Mouse (Mus musculus) testis, adult 2 months (tissue): ENCODE results near the gene Ppp2r3d.

Experiments
- CTCF ChIP-seq: fragments of 200-500 bp; IDR thresholded peaks from 2 replicates; pipeline ENCODE4 v1.5.1; 2012; ENCODE audit warnings: low read depth, mild to moderate bottlenecking, inconsistent platforms, low read length, moderate library complexity; ENCODE audit not compliant: control insufficient read depth, insufficient read depth, insufficient replicate concordance
- POLR2A ChIP-seq: fragments of 200-500 bp; IDR thresholded peaks from 2 replicates; pipeline ENCODE4 v1.6.1; 2012; ENCODE audit warnings: low read depth, mild to moderate bottlenecking, inconsistent platforms, low read length, moderate library complexity; ENCODE audit not compliant: control insufficient read depth

DNA sequence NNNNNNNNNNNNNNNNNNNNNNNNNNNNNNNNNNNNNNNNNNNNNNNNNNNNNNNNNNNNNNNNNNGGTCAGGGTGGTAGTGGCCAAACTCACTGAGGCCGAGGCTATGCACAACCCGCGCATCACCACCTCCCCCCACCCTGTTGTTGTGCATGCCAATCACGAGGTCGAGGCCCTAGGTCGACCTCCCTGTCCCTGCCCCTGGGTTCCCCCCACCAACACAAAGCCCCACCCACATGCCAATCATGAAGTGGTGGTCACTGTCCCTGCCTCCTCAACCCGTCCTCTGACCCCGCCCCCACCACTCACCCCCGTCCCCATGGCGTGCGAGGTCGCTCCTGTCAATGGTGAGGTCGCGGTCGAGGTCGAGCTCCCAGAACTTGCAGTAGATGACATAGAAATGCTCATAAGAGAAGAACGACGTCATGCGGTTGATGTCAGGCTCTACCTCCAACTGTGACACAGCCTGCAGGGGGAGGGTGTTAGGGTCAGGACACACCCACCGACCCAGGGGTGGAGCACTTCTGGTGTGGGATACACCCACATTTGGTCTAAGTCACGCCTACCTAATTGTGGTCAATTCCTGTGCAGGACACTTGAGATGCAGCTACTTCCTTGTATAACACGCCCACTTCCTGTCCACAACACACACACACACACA lies 37.9 kb downstream of the Ppp2r3d start:
- TF ChIP-seq CTCF (no peak), POLR2A (no peak)
